Comparison of ENCODE assay signal across 18 mouse cellular contexts in the genomic region with DNA sequence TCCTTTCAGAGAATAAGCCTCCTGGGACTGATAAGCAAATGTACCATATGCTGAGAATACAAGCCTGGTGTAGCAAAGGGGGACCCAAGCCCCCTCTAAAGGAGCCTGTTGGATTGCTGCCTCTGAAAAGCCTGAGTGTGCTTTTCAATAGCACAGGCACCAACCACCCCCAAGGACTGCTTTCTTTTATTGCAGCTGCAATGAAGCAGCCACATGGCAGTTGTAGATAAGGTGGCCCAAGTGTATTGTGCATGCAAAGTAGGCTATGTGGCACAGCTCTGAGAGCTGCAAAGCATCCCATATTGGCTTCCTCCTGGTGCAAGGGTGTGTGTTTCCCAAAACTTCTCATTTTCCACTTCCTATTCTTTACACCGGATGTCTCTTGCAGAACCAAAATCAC.
A peak's percentile ranks its signal among the peaks of the same experiment; 100 is the strongest.
DNase-seq lines count a peak whose midpoint lies in the region; ATAC-seq lines count a peak whose summit lies in the region.
"Had no signal": no experiment of that assay in that cellular context is flagged by ENCODE, and none has a peak within 500 bp of the region (broad histone marks: within the 10 kb centered on the region; RNA-seq: fewer than 3 reads in every experiment).

No protein-coding gene starts in this region.

- 51% methylated on average over 1 of the region's 1 CpGs for WGBS in liver, embryonic 16.5 days (ENCODE audit: insufficient replicate concordance)
- 97% methylated on average over 1 of the region's 1 CpGs for WGBS in kidney, embryonic 15.5 days

- H3K36me3 ChIP-seq in megakaryocyte, embryonic 14.5 days (replicated peaks; ENCODE audit: low read length) = no peaks in the 10 kb centered on the region
- no peaks in the 10 kb centered on the region for H3K36me3 ChIP-seq in liver, embryonic 16.5 days (ENCODE audit: control insufficient read depth, insufficient read depth)
- no peaks in the 10 kb centered on the region for H3K36me3 ChIP-seq in kidney, embryonic 15.5 days

- H3K4me2 ChIP-seq in liver, embryonic 16.5 days (ENCODE audit: low read depth, low read length) = peak overlapping the region; percentile 24; the same call in 1 of the 2 replicates
- no peak overlapping the region for H3K4me2 ChIP-seq in kidney, embryonic 15.5 days
- H3K4me2 ChIP-seq: lung, embryonic 14.5 days had no signal

- H3K4me1 ChIP-seq in megakaryocyte, embryonic 14.5 days = peaks cover 71% of the 10 kb centered on the region
- H3K4me1 ChIP-seq in liver, embryonic 16.5 days (ENCODE audit: control insufficient read depth, low read depth, low read length) = peaks cover 21% of the 10 kb centered on the region
- peaks cover 7% of the 10 kb centered on the region for H3K4me1 ChIP-seq in kidney, embryonic 15.5 days

- peak; percentile 19 for DNase-seq in c-Kit-negative CD71-positive TER-119-positive erythroid progenitor cells, embryonic 14.5 days (ENCODE audit: low read depth, low spot score)
- no peak for DNase-seq in testis, postnatal 10 days (ENCODE audit: low spot score)
- DNase-seq in cerebellum, postnatal 10 days = no peak
- DNase-seq: cerebellum, adult 11-12 months; gastrocnemius, postnatal 10 days; kidney, adult 18-20 months; kidney, postnatal 14 days; lung, embryonic 14.5 days; right cerebral cortex, adult 18-20 months; thymus, postnatal 36 days had no signal

- peak overlapping the region; percentile 0 for H3K4me3 ChIP-seq in megakaryocyte, embryonic 14.5 days (replicated peaks)
- no peak overlapping the region for H3K4me3 ChIP-seq in liver, embryonic 16.5 days (ENCODE audit: low read depth, low read length)
- no peak overlapping the region for H3K4me3 ChIP-seq in kidney, embryonic 15.5 days (replicated peaks)

- ATAC-seq in megakaryocyte, adult 5-6 weeks (ENCODE audit: poor library complexity, severe bottlenecking) = no peak
- ATAC-seq in erythroid progenitor cell, adult 5-6 weeks (replicated peaks; ENCODE audit: low FRiP score, poor library complexity, severe bottlenecking) = peak; percentile 60
- ATAC-seq in liver, embryonic 16.5 days (ENCODE audit: low read depth) = peak; percentile 76
- ATAC-seq in kidney, embryonic 15.5 days (replicated peaks; ENCODE audit: low FRiP score) = no peak
- ATAC-seq: activated CD4-positive, CD25-positive, alpha-beta regulatory T cell, adult 4 months; Patski had no signal

- H3K9me3 ChIP-seq in megakaryocyte, embryonic 14.5 days = no peaks in the 10 kb centered on the region
- no peaks in the 10 kb centered on the region for H3K9me3 ChIP-seq in liver, embryonic 16.5 days (replicated peaks; ENCODE audit: control insufficient read depth, low read length)
- H3K9me3 ChIP-seq in kidney, embryonic 15.5 days (replicated peaks) = no peaks in the 10 kb centered on the region

- peaks cover 2% of the 10 kb centered on the region for H3K27me3 ChIP-seq in megakaryocyte, embryonic 14.5 days (replicated peaks)
- H3K27me3 ChIP-seq in liver, embryonic 16.5 days (ENCODE audit: control insufficient read depth, insufficient read depth, low read depth, low read length) = no peaks in the 10 kb centered on the region
- H3K27me3 ChIP-seq in kidney, embryonic 15.5 days = 0 out of 2 replicates have a peak, but pooled peaks cover 5% of the 10 kb centered on the region
- H3K27me3 ChIP-seq: Patski had no signal

- H3K27ac ChIP-seq in liver, embryonic 16.5 days (ENCODE audit: low read length) = no peak overlapping the region
- no peak overlapping the region for H3K27ac ChIP-seq in kidney, embryonic 15.5 days
- H3K27ac ChIP-seq: macrophage had no signal

- H3K9ac ChIP-seq in liver, embryonic 16.5 days (ENCODE audit: low read depth, low read length) = no peak overlapping the region
- no peak overlapping the region for H3K9ac ChIP-seq in kidney, embryonic 15.5 days
- H3K9ac ChIP-seq: lung, embryonic 14.5 days had no signal

Comparison
In these comparisons a context has a peak if more than half of its experiments do, and no peak if none do; other contexts are left out.
1. ATAC-seq: peak in erythroid progenitor cell, adult 5-6 weeks (single experiment) and liver, embryonic 16.5 days (single experiment); none in megakaryocyte, adult 5-6 weeks (single experiment) and kidney, embryonic 15.5 days (single experiment).